Mouse (Mus musculus) ovary, postnatal 10 days (tissue): ENCODE measurements around the gene Msl2.

ENCODE experiments used
- DNase-seq: peaks from one replicate; pipeline ENCODE4 v3.0.0; 2022; ENCODE audit warnings: low spot score

The Msl2 gene

DNA sequence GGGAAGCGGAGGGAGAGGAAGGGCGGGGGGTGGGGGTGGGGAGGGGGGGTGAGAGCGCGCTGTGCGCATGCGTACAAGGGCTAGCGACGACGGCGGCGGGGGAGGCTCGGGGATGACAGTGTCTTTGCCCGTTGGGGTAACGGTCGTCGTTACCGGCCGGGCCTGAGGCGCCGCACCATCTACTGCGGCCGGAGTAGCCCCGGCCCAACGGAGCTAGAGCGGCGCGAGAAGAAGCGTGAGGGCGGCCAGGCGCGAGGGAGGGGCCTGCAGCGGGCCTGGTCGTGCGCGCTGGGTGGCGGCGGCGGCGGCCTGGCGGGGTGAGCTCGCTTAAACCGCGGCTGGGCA is at the start of gene Msl2:
Gene Msl2, plus strand, starts transcription at position 115 of the 345 bp plus-strand sequence.
- no peak for DNase-seq

- DNase-seq = no peak
Observed at GRCm38 (mm10) chr9:101033761-101034447, 40.0 kb upstream of the Msl2 start.

GRCm38 (mm10) chr9:101034448-101035098 is 39.3 kb upstream of the Msl2 start, which contains the start of gene Pccb:
Gene Pccb (minus strand): TSS chr9:101034898.
- peak; percentile 94 for DNase-seq

GRCm38 (mm10) chr9:101035836-101036596 is 37.9 kb upstream of the Msl2 start:
- no peak for DNase-seq

- no peak for DNase-seq
Observed at GRCm38 (mm10) chr9:101036876-101037275, 37.0 kb upstream of the Msl2 start.

- DNase-seq = no peak
Observed at GRCm38 (mm10) chr9:101037396-101037795, 36.5 kb upstream of the Msl2 start.

GRCm38 (mm10) chr9:101038634-101039033 is 35.3 kb upstream of the Msl2 start:
- DNase-seq = no peak

GRCm38 (mm10) chr9:101041508-101041907 is 32.4 kb upstream of the Msl2 start:
- no peak for DNase-seq

- DNase-seq = no peak
Observed at GRCm38 (mm10) chr9:101042249-101042648, 31.7 kb upstream of the Msl2 start.

DNA sequence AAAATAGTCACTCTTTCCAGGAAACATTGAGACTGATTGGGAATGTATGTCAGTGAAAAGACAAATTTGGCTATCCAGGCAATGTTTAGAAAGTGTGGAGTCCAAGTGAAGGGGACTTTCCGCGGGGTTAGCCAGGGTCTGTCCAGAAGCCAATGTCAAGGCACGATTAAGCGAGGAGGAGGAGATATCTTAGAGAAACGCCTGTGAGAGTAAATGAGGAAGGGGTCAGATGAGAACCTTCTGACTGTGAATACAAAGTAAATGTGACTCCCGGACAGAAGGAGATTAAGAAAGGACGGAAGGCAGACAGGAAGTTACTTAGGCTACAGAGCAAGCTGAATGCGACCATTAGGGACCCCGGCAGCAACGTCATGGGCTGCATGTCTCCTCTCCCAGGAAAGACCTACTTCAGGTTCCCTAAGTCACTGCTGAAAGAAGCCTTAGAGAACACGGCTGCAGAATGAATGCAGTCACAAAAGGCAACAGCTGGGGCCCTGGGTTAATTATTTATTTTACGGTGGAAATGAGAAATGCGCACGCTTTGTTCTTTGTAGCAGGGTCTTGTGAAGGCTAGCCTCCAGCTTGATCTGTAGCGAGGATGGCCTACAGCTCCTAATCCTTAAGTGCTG is 28.1 kb upstream of the Msl2 start:
- no peak for DNase-seq

DNA sequence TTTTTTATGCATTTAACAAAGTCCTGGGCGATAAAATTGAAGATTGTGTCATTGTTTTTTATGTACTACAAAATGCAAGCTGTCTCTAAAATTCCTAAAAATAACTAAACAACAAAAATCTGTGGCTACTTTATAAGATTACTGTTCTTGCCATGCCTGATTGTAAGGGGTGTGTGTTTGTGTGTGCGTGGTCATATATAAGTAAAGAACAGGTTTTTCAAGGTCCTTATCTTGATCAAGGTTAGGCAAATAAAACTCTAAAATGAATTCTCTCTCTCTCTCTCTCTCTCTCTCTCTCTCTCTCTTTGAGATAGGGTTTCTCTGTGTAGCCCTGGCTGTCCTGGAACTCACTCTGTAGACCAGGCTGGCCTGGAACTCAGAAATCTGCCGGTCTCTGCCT is 21.9 kb upstream of the Msl2 start:
- no peak for DNase-seq

DNA sequence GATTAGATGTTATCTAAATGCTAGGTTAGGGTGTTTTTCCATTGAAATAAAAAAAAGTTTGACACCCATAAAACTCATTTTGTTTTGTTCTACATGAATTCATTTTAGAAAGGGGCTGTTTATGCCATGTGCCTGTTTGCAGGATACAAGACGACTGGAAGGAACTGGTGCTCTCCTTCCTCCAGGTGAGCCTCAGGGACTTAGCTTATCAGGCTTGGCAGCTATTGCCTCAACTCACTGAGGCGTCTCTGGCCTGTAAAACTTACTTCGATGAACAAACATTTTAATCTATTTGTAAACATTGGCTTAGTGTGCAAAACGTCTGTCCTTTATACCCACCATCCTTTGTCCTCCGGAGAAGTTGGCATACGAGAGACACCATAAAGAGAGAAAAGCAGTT is 21.2 kb upstream of the Msl2 start:
- DNase-seq = no peak

DNA sequence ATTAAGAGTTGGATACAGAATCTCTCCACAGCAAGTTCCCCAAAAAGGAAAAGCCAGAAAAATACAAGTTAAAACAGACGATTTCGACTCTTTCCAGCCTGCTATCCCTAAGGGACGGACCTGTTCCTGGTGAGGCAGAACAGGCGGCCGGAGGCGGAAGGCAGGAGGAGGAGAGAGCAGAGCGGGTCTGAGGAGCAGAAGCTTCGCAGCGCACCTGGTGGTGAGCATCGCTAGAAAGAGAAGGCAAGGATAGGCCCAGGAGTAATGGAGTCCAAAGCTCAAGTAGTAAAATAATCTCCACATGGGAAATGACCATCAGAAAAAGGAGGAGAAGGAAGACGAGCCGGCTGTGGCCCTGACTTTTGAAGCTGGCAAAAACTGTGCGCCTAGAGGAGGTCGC is 20.6 kb upstream of the Msl2 start:
- no peak for DNase-seq

DNA sequence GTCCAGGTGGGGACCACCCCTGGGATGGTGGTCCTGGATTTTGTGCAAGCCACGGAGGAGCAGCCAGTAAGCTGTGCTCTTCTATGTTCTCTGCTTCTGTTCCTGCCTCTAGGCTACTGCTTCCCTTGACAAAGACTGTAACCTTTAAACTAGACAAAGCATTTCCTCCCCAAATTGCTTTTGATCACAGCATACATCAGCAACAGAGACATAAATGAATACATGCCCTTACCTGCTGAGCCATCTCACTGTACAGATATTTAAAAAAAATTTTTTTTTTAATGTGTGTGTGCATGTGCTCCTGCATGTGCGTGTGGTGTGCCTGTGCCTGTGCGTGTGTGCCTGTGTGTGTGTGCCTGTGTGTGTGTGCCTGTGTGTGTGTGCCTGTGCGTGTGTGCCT is 16.7 kb upstream of the Msl2 start:
- no peak for DNase-seq

DNA sequence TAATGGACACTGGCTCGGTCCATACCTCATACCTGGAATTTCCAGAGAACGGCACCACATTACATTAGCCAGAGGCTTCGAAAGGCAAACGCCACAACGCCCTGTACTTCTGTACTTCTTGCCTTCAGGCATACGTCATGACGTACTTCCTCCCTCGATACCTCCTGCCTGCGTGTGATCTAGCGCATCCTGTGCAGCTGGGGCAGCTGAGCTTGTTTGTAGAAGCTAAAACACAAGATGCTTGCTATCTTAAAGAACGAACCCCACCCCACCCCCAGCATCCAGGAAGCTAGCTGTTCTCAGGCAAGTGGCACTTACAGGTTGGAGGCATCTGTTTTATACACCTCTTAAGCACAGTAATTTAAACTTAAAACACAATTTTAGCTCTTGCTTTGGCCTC is 12.9 kb upstream of the Msl2 start:
- DNase-seq = no peak

DNA sequence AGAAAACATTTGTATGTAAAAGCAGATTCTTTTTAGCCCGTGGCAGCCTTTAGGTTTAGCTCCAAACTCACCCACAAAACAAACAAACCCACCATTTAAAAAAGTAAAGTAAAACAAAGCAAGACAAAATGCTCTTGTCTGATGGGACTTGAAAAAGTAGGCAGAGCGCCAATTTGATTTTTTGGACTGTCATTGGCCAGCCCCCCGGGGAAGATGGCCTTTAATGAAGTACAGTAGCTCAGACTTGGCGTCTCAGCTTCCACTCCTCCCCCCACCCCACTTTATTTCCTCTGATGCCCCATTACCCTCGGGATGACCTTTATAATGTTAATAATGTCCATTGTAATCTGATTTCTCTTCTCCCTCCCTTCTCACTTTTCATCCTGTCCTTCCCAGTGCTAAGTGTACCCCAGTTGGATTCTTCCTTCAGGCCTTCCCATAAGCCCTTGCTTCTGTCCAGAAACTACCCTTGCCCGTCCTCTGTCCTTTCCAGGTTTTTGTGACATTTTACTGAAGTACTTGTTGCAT is 11.6 kb upstream of the Msl2 start:
- no peak for DNase-seq

GRCm38 (mm10) chr9:101065076-101065602 is 8.8 kb upstream of the Msl2 start:
- no peak for DNase-seq

DNA sequence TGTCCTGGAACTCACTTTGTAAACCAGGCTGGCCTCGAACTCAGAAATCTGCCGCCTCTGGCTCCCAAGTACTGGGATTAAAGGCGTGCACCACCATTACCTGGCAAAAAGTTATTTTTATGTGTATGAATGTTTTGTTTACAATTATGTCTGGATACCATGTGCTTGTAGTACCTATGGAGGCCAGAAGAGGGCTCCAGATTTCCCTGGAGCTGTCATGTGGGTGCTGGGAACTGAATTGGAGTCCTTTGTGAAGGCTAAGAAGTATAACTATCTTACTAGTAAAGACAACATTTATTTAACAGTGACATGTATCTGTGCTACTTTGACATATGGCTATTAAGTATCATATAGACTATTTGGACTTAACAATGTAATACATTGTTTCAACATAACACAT is 4.1 kb upstream of the Msl2 start:
- no peak for DNase-seq

DNA sequence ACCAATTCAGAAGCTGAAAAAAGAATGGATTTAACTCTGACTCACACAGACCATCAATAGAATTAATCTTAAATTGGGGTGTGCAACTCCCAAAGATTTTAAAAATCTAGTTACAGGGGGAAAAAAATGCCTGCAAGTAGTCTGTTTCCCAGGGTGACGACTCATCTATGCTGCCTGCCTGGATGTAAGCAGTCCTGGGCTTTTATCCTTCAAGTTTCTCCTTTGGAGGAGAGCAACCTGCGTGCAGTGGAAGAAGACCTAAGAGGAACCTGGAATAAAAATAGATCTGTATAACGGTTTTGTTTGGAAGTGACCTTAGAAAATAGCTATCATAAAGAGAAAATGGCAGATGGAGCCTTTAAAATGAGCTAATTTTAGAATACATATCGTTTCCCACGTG is 1.4 kb upstream of the Msl2 start:
- DNase-seq = no peak

DNA sequence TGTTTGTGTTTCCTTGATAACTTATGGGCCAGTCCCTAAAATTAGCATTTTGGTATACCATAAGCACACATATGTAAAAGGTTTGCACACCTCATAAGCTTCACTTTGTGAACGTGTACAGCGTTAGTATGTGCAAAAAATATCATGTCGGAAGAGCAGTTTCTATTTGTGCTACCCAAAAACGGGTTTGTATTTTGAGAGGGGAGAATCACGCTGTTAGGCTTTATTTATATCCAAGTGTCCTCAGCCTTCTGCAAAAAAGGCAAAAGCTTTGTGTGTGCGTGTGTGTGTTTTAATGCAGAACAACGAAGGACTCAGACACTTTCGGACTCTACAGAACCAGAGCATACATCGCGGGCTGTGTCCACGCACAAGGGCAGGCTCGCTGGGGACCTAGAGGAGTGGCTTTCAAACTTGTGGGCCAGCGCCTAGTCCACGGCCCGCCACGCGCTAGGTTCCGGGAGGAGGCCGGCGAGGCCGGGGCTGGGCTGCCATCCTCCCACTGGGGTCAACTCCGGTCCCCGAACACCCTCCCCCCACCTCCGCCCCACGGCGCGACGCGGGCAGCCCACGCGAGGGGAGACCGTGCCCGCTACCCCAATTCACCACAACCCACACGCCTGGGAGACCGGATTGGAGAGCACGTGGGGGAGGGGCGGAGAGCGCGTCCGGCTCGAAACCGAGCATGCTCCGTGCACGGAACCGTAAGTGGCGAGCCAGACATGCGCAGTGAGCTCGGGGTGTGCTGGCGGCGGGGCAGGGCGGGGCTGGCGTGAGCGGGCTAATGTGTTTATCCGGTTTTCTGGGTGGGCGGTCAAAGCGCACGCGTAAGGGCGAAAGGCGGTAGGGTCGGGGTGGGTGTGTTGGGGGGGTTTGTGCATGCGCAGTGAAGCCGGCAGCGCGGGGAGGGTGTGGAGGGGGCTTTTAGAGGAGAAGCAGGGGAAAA is 587 bp upstream of the Msl2 start:
- DNase-seq = peak; percentile 96
